Mouse (Mus musculus): ENCODE measurements at regions not wholly inside any gene's neighbourhood (a gene's known extent, or its start where the extent isn't known, plus 50 kb on each side); places are given as distances from the start of the nearest gene placed in this dataset.
A peak's percentile ranks its signal among the peaks of the same experiment; 100 is the strongest.
"Not testable (repeated sequence)": the region's sequence is repeated elsewhere in the genome, so short reads cannot be mapped to it uniquely, and the experiment has no call there.

- no peak for ATAC-seq (ENCODE audit: low TSS enrichment)
These were observed 84.1 kb upstream of the Trim2 start for GRCm38 (mm10) chr3:84390769-84391168.

GRCm38 (mm10) chr3:84388486-84388885 lies 81.8 kb upstream of the Trim2 start:
- ATAC-seq (ENCODE audit: low TSS enrichment) = no peak

DNA sequence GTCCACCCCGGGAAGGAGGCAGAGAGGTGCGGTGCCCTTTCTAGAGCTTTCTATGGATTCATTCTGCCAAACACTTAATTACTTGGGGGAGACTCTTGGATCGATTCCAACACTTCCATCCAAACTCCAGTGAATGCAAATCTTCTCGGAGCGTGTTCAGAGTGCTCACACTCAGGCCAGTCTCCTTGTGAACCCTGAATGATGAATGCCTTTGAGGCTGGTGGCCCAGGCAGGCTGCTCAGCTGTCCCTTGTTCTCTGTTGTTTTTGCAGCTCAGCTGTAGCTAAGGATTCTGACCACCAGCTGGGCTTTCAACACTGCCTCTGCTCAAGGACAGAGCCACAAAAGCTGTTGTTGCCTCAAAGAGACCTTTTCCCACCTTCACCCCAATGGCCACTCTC lies 79.0 kb upstream of the Trim2 start:
- ATAC-seq (ENCODE audit: low TSS enrichment) = no peak

GRCm38 (mm10) chr3:84383559-84383958 lies 76.9 kb upstream of the Trim2 start:
- no peak for ATAC-seq (ENCODE audit: low TSS enrichment)

DNA sequence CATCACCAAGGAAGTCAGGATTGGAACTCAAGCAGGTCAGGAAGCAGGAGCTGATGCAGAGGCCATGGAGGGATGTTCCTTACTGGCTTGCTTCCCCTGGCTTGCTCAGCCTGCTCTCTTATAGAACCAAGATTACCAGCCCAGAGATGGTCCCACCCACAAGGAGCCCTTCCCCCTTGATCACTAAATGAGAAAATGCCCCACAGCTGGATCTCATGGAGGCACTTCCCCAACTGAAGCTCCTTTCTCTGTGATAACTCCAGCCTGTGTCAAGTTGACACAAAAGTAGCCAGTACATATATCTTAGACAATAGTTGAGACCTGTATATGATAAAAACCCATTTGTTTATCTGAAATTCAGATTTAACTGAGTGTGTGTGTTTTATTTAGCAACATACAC lies 76.4 kb upstream of the Trim2 start:
- ATAC-seq (ENCODE audit: low TSS enrichment) = not testable (repeated sequence)

DNA sequence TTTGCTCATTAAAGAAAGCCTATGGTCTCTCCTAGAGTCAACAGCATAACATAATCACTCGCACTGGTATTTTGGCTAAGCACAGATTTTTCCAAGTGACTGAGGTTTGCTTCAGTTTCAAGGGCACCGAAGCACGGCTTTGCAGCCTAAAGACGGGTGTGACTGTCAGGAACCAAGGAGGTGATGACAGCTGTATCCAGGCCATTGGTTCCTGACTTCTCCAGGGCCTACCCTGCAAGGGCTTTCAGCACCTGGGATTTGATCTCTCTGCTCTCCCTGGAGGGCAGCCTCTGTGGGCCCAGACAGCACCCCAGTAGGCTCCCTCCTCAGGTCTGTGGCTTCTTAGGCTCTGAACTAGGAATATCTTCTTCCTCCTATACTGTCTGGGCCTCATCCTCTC lies 75.3 kb upstream of the Trim2 start:
- no peak for ATAC-seq (ENCODE audit: low TSS enrichment)

DNA sequence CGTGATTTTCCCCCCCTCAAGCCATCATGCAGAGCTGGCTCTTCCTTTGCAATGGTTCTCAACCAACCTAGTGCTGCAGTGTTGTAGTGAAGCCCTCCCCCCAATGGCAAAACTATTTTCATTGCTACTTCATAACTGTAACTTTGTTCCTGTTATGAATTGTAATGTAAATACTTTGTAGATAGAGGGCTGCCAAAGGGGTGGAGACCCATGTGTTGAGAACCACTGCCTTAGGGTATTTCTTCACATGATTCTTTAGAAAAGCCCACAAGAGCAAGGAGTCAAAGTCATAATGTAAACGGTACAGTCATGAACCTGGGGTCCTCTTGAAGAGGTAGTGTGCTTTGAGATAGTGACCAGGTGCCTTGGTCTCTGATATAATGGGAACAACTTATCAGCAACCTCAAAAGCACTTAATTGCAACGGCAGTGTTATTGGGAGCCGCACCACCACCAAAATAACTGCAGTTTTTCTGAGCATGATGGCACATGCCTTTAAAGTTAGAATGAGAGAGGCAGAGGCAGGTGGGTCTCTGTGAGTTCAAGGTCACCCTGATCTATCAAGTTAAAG lies 72.4 kb upstream of the Trim2 start:
- no peak for ATAC-seq (ENCODE audit: low TSS enrichment)

GRCm38 (mm10) chr3:84376510-84376909 lies 69.8 kb upstream of the Trim2 start:
- ATAC-seq (ENCODE audit: low TSS enrichment) = no peak

- peak; percentile 39 for ATAC-seq (ENCODE audit: low TSS enrichment)
These were observed 69.2 kb upstream of the Trim2 start for GRCm38 (mm10) chr3:84375832-84376231.

GRCm38 (mm10) chr3:84371842-84372241 lies 65.2 kb upstream of the Trim2 start:
- ATAC-seq (ENCODE audit: low TSS enrichment) = no peak

DNA sequence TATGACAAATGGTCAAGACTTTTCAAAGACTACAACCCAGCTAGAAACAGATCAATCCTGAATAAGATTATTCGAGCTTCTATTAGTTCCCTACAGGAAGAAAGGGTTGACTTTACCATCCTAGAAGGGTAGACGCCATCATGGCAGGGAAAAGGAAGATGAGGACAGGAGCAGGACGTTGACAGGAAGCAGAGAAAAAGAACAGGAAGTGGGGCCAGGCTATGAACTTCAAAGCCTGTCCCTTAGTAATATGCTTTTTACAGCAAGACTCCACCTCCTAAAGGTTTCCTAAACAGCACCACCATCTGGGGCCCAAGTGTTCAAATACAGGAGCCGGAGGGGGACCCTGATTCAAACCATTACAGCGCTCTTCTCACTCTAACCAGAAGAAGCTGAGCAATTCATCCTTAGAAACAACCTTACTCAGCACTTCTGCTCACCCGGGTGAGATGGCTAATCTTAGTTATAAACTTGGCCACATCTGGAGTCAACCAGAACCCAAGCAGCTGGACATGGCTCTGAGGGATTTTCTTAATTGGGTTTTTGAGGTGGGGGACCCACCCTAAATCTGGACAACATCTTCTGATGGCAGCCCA lies 60.6 kb upstream of the Trim2 start:
- no peak for ATAC-seq (ENCODE audit: low TSS enrichment)

DNA sequence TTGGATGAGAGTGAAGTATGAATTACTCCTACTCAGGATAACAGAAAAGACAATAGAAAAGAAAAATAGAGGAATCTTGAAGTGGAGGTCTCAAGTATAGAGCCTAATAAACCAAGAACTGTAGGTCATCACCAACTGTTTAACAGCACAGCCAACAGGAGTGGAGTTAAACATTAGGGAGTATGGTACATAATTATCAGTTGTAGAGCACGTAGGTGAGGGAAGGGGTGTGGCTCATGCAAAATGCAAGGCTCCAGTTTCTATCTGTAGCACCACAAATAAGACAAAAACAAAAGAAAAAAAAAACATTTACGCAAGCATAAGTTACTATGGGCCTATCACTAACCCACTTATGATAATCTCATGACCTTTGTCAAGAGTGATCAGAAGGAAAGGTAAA lies 52.0 kb upstream of the Trim2 start:
- ATAC-seq (ENCODE audit: low TSS enrichment) = no peak

DNA sequence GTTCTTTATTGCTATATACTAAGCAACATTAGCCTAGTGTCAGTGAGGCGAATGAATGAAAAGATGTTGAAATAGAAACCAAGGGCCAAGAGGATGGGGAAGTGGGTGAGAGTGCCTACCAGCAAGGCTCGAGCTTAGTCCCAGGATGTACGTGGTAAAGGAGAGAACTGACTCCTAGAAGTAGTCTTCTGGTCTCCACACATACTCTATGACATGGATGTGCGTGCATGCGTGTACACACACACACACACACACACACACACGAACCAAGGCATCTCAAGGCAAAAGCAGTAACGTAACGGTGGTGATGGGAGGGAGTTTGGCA lies 50.0 kb upstream of the Trim2 start:
- no peak for ATAC-seq (ENCODE audit: low TSS enrichment)
